Mouse (Mus musculus) E14TG2a.4 (cell line): ENCODE measurements around the gene Rnf144b.

Source experiments
- H3K27me3 ChIP-seq: 2 replicates; pipeline ENCODE4 v1.6.1; 2014; ENCODE audit warnings: low read length, control low read depth; ENCODE audit not compliant: insufficient read depth
- H3K36me3 ChIP-seq: 2 replicates; pipeline ENCODE4 v1.6.1; 2014; ENCODE audit warnings: low read length, control low read depth; ENCODE audit not compliant: insufficient read depth
- H3K4me1 ChIP-seq: replicated peaks from 2 replicates; pipeline ENCODE4 v1.6.1; 2014; ENCODE audit warnings: low read depth, low read length, control low read depth
- H3K4me3 ChIP-seq: replicated peaks from 2 replicates; pipeline ENCODE4 v1.5.1; 2014; ENCODE audit warnings: mild to moderate bottlenecking, low read length
- H3K9me3 ChIP-seq: 2 replicates; pipeline ENCODE4 v1.6.1; 2014; ENCODE audit warnings: low read length, control low read depth
- CTCF ChIP-seq: conservative IDR thresholded peaks from 2 replicates; pipeline ENCODE4 v1.5.1; 2014; ENCODE audit warnings: low read length
- NANOG ChIP-seq: IDR thresholded peaks from 2 replicates; pipeline ENCODE4 v1.6.1; 2014; ENCODE audit warnings: borderline replicate concordance, low read length, mixed read lengths
- POU5F1 ChIP-seq: IDR thresholded peaks from 2 replicates; pipeline ENCODE4 v1.6.1; 2014; ENCODE audit warnings: low read length, borderline replicate concordance

Rnf144b gene

GRCm38 (mm10) chr13:47210496-47210895 lies 88.0 kb downstream of the Rnf144b start:
- Histone ChIP-seq H3K9me3 (peaks cover 10% of the 10 kb centered on the region), H3K4me3 (no peak overlapping the region), H3K27me3 (0 out of 2 replicates have a peak, but pooled peaks cover 4% of the 10 kb centered on the region), H3K4me1 (no peaks in the 10 kb centered on the region), H3K36me3 (no peaks in the 10 kb centered on the region)
- TF ChIP-seq CTCF = no peak
- TF ChIP-seq NANOG = no peak
- no peak for TF ChIP-seq POU5F1

GRCm38 (mm10) chr13:47210992-47211391 lies 88.5 kb downstream of the Rnf144b start:
- no peaks in the 10 kb centered on the region for H3K36me3 ChIP-seq
- peaks cover 5% of the 10 kb centered on the region; the same call in 1 of the 2 replicates for H3K27me3 ChIP-seq
- H3K4me3 ChIP-seq = no peak overlapping the region
- H3K9me3 ChIP-seq = peaks cover 10% of the 10 kb centered on the region
- TF ChIP-seq POU5F1 (no peak), CTCF (no peak), NANOG (no peak)
- H3K4me1 ChIP-seq = no peaks in the 10 kb centered on the region

GRCm38 (mm10) chr13:47211581-47211980 lies 89.1 kb downstream of the Rnf144b start:
- no peaks in the 10 kb centered on the region for H3K4me1 ChIP-seq
- H3K9me3 ChIP-seq = peaks cover 6% of the 10 kb centered on the region
- H3K27me3 ChIP-seq = peaks cover 8% of the 10 kb centered on the region; the same call in 1 of the 2 replicates
- H3K36me3 ChIP-seq = no peaks in the 10 kb centered on the region
- H3K4me3 ChIP-seq = no peak overlapping the region
- no peak for TF ChIP-seq CTCF
- TF ChIP-seq POU5F1 = no peak
- TF ChIP-seq NANOG = no peak

- TF ChIP-seq CTCF (no peak), NANOG (no peak), POU5F1 (no peak)
- H3K4me3 ChIP-seq = no peak overlapping the region
- H3K36me3 ChIP-seq = no peaks in the 10 kb centered on the region
- H3K4me1 ChIP-seq = no peaks in the 10 kb centered on the region
- no peaks in the 10 kb centered on the region for H3K9me3 ChIP-seq
- H3K27me3 ChIP-seq = peaks cover 8% of the 10 kb centered on the region; the same call in 1 of the 2 replicates
Measured at GRCm38 (mm10) chr13:47213817-47214216, 91.4 kb downstream of the Rnf144b start.

GRCm38 (mm10) chr13:47214895-47215294 lies 92.4 kb downstream of the Rnf144b start:
- H3K4me3 ChIP-seq = no peak overlapping the region
- H3K9me3 ChIP-seq = no peaks in the 10 kb centered on the region
- no peak for TF ChIP-seq POU5F1
- TF ChIP-seq NANOG = no peak
- no peak for TF ChIP-seq CTCF
- H3K4me1 ChIP-seq = no peaks in the 10 kb centered on the region
- no peaks in the 10 kb centered on the region for H3K36me3 ChIP-seq
- H3K27me3 ChIP-seq = peaks cover 8% of the 10 kb centered on the region; the same call in 1 of the 2 replicates

- H3K27me3 ChIP-seq = peaks cover 8% of the 10 kb centered on the region; the same call in 1 of the 2 replicates
- no peak overlapping the region for H3K4me3 ChIP-seq
- TF ChIP-seq NANOG (no peak), POU5F1 (no peak), CTCF (no peak)
- H3K9me3 ChIP-seq = no peaks in the 10 kb centered on the region
- H3K36me3 ChIP-seq = no peaks in the 10 kb centered on the region
- H3K4me1 ChIP-seq = no peaks in the 10 kb centered on the region
Measured at GRCm38 (mm10) chr13:47215815-47216585, 93.5 kb downstream of the Rnf144b start.

- no peak overlapping the region for H3K4me3 ChIP-seq
- no peaks in the 10 kb centered on the region for H3K4me1 ChIP-seq
- H3K9me3 ChIP-seq = no peaks in the 10 kb centered on the region
- no peaks in the 10 kb centered on the region for H3K36me3 ChIP-seq
- TF ChIP-seq CTCF (no peak), POU5F1 (no peak), NANOG (no peak)
- H3K27me3 ChIP-seq = peaks cover 8% of the 10 kb centered on the region; the same call in 1 of the 2 replicates
Measured at GRCm38 (mm10) chr13:47217107-47217571, 94.7 kb downstream of the Rnf144b start.

- Histone ChIP-seq H3K9me3 (0 out of 2 replicates have a peak, but pooled peaks cover 3% of the 10 kb centered on the region), H3K27me3 (peaks cover 8% of the 10 kb centered on the region; the same call in 1 of the 2 replicates), H3K4me1 (no peaks in the 10 kb centered on the region), H3K36me3 (no peaks in the 10 kb centered on the region), H3K4me3 (no peak overlapping the region)
- TF ChIP-seq CTCF (no peak), NANOG (no peak), POU5F1 (no peak)
Measured at GRCm38 (mm10) chr13:47218351-47218750, 95.9 kb downstream of the Rnf144b start.

GRCm38 (mm10) chr13:47220426-47220825 lies 98.0 kb downstream of the Rnf144b start:
- Histone ChIP-seq H3K36me3 (no peaks in the 10 kb centered on the region), H3K9me3 (0 out of 2 replicates have a peak, but pooled peaks cover 3% of the 10 kb centered on the region), H3K4me3 (no peak overlapping the region), H3K27me3 (peaks cover 4% of the 10 kb centered on the region; the same call in 1 of the 2 replicates), H3K4me1 (peaks cover 20% of the 10 kb centered on the region)
- TF ChIP-seq NANOG (no peak), CTCF (no peak), POU5F1 (no peak)
